Mouse (Mus musculus) C2C12 (cell line): Measurements from ENCODE around the gene Kdelr2.

ENCODE experiments used
- CTCF ChIP-seq: IDR thresholded peaks from one replicate; pipeline ENCODE4 v1.5.1; 2011; ENCODE audit not compliant: control insufficient read depth, insufficient read depth, insufficient read length
- FOSL1 ChIP-seq: IDR thresholded peaks from one replicate; pipeline ENCODE4 v1.8.0; 2011; ENCODE audit warnings: mild to moderate bottlenecking, low read length; ENCODE audit not compliant: poor library complexity, insufficient read depth, severe bottlenecking
- MAX ChIP-seq: IDR thresholded peaks from one replicate; pipeline ENCODE4 v1.6.1; 2011; ENCODE audit warnings: mild to moderate bottlenecking, control low read depth
- MYOD1 ChIP-seq: IDR thresholded peaks from one replicate; pipeline ENCODE4 v1.6.1; 2011; ENCODE audit warnings: low read depth; ENCODE audit not compliant: control insufficient read depth, insufficient read length
- USF1 ChIP-seq: IDR thresholded peaks from one replicate; pipeline ENCODE4 v1.6.1; 2011; ENCODE audit warnings: low read depth, mild to moderate bottlenecking, control low read depth, moderate library complexity

DNA sequence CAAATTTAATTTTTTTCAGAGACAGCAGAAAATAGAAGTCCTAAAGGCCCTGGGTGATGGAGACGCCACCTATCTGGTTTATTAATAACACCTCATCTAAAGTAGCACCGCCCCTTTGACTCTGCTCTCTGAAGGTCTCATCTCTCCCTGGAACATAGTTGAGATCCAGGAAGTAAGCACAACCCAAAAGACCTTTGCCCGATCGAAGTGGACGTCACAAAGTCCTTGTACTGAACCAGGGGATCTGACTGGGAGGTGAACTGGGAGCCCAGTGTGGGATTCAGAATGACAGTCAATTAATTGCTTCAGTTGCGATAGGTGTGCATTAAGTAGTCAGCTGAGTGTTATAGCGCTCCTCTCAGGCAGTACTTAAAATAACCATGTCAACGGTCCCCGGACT lies 1.6 kb downstream of the Kdelr2 start:
- TF ChIP-seq CTCF (no peak), MAX (no peak), USF1 (no peak), FOSL1 (no peak), MYOD1 (no peak)
